Mouse (Mus musculus) lung, postnatal 0 days (tissue): ENCODE data around the gene Spata20.

Experiments used
- CTCF ChIP-seq: IDR thresholded peaks from 2 replicates; pipeline ENCODE4 v1.5.1; 2016; ENCODE audit warnings: antibody characterized with exemption, mild to moderate bottlenecking
- EP300 ChIP-seq: IDR thresholded peaks from 2 replicates; pipeline ENCODE4 v1.6.1; 2016; ENCODE audit warnings: antibody characterized with exemption, mild to moderate bottlenecking, control low read depth

DNA sequence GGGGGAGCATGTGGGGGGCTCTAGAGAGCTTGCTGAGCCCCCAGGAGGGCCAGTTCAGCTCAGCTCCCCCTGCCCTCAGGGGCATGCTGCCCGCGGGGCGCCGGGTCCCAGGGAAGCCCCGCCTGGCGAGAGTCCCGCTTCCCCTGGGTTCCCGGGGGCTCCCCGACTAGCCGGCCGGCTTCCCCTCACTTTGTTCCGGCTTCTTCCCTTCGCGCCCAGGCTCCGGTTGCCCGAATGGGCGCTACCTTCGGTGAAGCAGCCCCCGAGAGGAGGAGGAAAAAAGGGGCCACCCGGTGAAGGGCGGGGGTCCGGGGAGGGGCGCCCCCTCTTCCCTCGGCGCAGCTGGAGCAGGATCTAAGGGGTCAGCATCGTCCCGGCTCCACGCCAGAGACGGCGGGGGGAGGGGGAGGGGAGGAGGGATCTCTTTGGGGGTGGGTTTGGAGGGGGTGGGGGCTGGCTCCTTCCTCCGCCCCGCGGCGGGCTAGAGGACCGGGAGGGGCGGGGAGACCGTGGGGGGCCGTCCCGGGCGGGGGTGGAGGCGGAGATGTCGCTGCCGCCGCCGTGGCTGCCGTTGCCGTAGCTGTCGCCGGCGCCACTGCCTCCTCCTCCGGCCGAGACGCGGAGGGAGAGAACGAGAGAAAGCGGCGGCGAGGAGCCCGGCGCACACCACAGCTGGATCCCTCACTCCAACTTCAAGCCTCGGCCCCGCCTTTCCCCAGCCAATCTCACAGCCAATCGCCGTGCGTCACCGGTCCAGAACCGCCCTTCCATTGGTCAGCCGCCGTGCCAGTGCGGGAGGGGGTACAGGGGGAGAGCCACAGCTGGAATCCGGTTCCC lies 12.1 kb downstream of the Spata20 start, which contains the start of gene Cacna1g:
- TF ChIP-seq CTCF (no peak), EP300 (no peak)
